ENCODE assay signal across 40 mouse cellular contexts in the genomic region with DNA sequence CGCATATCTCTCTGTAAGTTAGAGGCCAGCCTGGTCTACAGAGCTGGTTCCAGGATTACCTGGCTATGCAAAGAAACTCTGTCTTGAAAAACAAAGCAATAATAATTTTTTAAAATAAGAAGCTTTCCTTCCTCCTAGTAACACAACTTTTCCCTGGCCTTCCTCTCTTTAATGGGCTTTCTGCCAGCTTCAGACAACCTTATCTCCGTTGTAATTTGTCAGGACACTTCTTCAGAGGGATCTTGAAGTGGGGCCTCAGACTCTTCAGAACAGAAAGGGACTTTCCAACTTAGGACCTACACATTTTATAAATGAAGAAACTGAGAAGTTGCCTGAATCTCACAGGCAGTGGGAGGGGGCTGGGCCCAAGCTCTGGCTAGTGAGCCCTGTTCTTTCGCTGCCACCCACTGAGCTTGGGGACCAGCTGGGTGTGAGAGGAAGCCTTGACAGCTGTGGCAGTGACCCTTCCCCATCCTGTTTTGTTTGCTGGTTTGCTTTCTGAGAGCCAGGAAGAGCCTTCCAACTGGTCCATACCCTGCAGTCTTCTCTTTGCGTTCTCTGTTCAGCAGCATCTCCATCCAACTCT. TPM values are rescaled to one million over a fixed set of nuclear protein-coding genes. Genes with fewer than 3 reads are reported as not detected.
"Had no signal": no experiment of that assay in that cellular context is flagged by ENCODE, and none has a peak within 500 bp of the region (broad histone marks: within the 10 kb centered on the region; RNA-seq: fewer than 3 reads in every experiment).

No protein-coding gene starts in this region.

- H3K9ac ChIP-seq: heart, embryonic 12.5 days; hindbrain, embryonic 12.5 days; hindbrain, embryonic 14.5 days; intestine, embryonic 15.5 days; limb, embryonic 13.5 days; limb, embryonic 15.5 days; liver, embryonic 12.5 days; liver, embryonic 14.5 days had no signal

- H3K9me3 ChIP-seq: heart, embryonic 10.5 days; heart, embryonic 12.5 days; hindbrain, embryonic 10.5 days; hindbrain, embryonic 12.5 days; intestine, embryonic 15.5 days; limb, embryonic 13.5 days; limb, embryonic 15.5 days; liver, embryonic 12.5 days had no signal

- H3K27ac ChIP-seq: gastrocnemius, adult 2 months; heart, embryonic 10.5 days; hindbrain, embryonic 10.5 days; hindbrain, embryonic 12.5 days; hindbrain, embryonic 14.5 days; intestine, embryonic 15.5 days; limb, embryonic 13.5 days; limb, embryonic 15.5 days; liver, embryonic 12.5 days; liver, embryonic 14.5 days had no signal

- DNase-seq: gastrocnemius, adult 2 months; gastrocnemius, postnatal 10 days; gastrocnemius, postnatal 25 days; heart, adult 18-20 months; heart, postnatal 4 days; kidney, adult 11 months; kidney, adult 2 months; kidney, adult 9 months; kidney, postnatal 10 days; kidney, postnatal 36 days; layer of hippocampus, adult 9-11 months; layer of hippocampus, postnatal 36 days; left cerebral cortex, postnatal 4 days had no signal

- H3K36me3 ChIP-seq: heart, embryonic 10.5 days; heart, embryonic 12.5 days; hindbrain, embryonic 10.5 days; hindbrain, embryonic 12.5 days; limb, embryonic 13.5 days; liver, embryonic 12.5 days had no signal

- H3K4me1 ChIP-seq: heart, embryonic 12.5 days; hindbrain, embryonic 12.5 days; limb, embryonic 13.5 days; limb, embryonic 15.5 days; liver, embryonic 12.5 days had no signal

- ATAC-seq: hindbrain, embryonic 16.5 days; inflammation-experienced regulatory T-cells, adult 6 months; intestine, embryonic 15.5 days; liver, embryonic 12.5 days had no signal

- H3K4me3 ChIP-seq: gastrocnemius, adult 2 months; heart, embryonic 10.5 days; heart, embryonic 12.5 days; hindbrain, embryonic 10.5 days; hindbrain, embryonic 12.5 days; intestine, embryonic 15.5 days; limb, embryonic 13.5 days; limb, embryonic 15.5 days; liver, embryonic 12.5 days had no signal

- H3K27me3 ChIP-seq: intestine, embryonic 15.5 days; limb, embryonic 15.5 days had no signal

- H3K4me2 ChIP-seq: heart, embryonic 12.5 days; hindbrain, embryonic 12.5 days; hindbrain, embryonic 14.5 days; intestine, embryonic 15.5 days; limb, embryonic 13.5 days; limb, embryonic 15.5 days; liver, embryonic 12.5 days had no signal

RNA-seq across cellular contexts. Expression of a gene that starts 12.9 kb away (rescaled TPM):
- total RNA-seq: gastrocnemius, adult 2 months; gastrocnemius, postnatal 10 days; gastrocnemius, postnatal 25 days; gastrocnemius, postnatal 4 days; granulocyte monocyte progenitor cell, adult 5-6 weeks; heart, adult 18-20 months; heart, adult 8-10 months; heart, postnatal 25 days; heart, postnatal 4 days; layer of hippocampus, adult 18-20 months; layer of hippocampus, adult 8-10 months; layer of hippocampus, postnatal 14 days; layer of hippocampus, postnatal 36 days; left cerebral cortex, adult 18-20 months; left cerebral cortex, adult 8-10 months; left cerebral cortex, postnatal 10 days; left cerebral cortex, postnatal 25 days; left cerebral cortex, postnatal 4 days; liver, adult 2 months had no signal
- polyA plus RNA-seq: heart, embryonic 12.5 days; heart, embryonic 14.5 days; inflammation-experienced regulatory T-cells, adult 6 months; liver, embryonic 12.5 days had no signal

RNA-seq across cellular contexts. Expression of a gene that starts 44.0 kb away (rescaled TPM):
- polyA plus RNA-seq: heart, postnatal 0 days; hindbrain, embryonic 10.5 days; intestine, embryonic 15.5 days; kidney, embryonic 16.5 days; limb, embryonic 13.5 days; limb, embryonic 15.5 days; liver, embryonic 12.5 days had no signal
